Mouse (Mus musculus) stomach, embryonic 16.5 days (tissue): ENCODE measurements around the gene Tceal1. TPM values are rescaled to one million over a fixed set of nuclear protein-coding genes. Genes with fewer than 3 reads are reported as not detected.

ENCODE experiments used
- ATAC-seq: fragments of 200-750 bp; cut with Nextera tagmentation; 2 replicates; pipeline ENCODE4 v1.8.0; 2017; ENCODE audit warnings: moderate number of reproducible peaks, moderate TSS enrichment; ENCODE audit not compliant: insufficient read depth, low FRiP score
- H3K27ac ChIP-seq: fragments of 300-500 bp; sonication (generic); 2 replicates; pipeline ENCODE4 v1.5.1; 2014; ENCODE audit warnings: low read length
- H3K27me3 ChIP-seq: fragments of 300-500 bp; sonication (generic); 2 replicates; pipeline ENCODE4 v1.6.1; 2014; ENCODE audit warnings: low read length, control low read depth, mixed read lengths; ENCODE audit not compliant: control insufficient read depth, insufficient read depth
- H3K36me3 ChIP-seq: fragments of 300-500 bp; sonication (generic); 2 replicates; pipeline ENCODE4 v1.6.1; 2014; ENCODE audit warnings: low read length; ENCODE audit not compliant: control insufficient read depth, insufficient read depth
- H3K4me1 ChIP-seq: fragments of 300-500 bp; sonication (generic); 2 replicates; pipeline ENCODE4 v1.6.1; 2014; ENCODE audit warnings: low read length, control low read depth, mixed read lengths; ENCODE audit not compliant: control insufficient read depth, insufficient read depth
- H3K4me2 ChIP-seq: fragments of 300-500 bp; sonication (generic); 2 replicates; pipeline ENCODE4 v1.6.1; 2014; ENCODE audit warnings: low read depth, low read length, mixed read lengths
- H3K4me3 ChIP-seq: fragments of 300-500 bp; sonication (generic); replicated peaks from 2 replicates; pipeline ENCODE4 v1.5.1; 2014; ENCODE audit warnings: mild to moderate bottlenecking, low read length
- H3K9ac ChIP-seq: fragments of 300-500 bp; sonication (generic); 2 replicates; pipeline ENCODE4 v1.6.1; 2014; ENCODE audit warnings: low read length
- H3K9me3 ChIP-seq: fragments of 300-500 bp; sonication (generic); replicated peaks from 2 replicates; pipeline ENCODE4 v1.6.1; 2016; ENCODE audit warnings: low read length, control low read depth; ENCODE audit not compliant: control insufficient read depth
- WGBS: fragments of 180-500 bp; shearing (Covaris S2); extraction: QIAGEN DNeasy Blood & Tissue Kit; methylation state at CpG from one replicate; pipeline ENCODE4 v1.1.7; 2014; 5-methylcytosine and 5-hydroxymethylcytosine counted together
- polyA plus RNA-seq: library from polyadenylated mRNA; unstranded; fragments of >200 nt; fragmentation: Nextera tagmentation; extraction: Ambion mirVana; gene quantifications from 2 replicates; pipeline ENCODE4 v1.2.1, GENCODE M21; 2015

Gene Tceal1
- polyA plus RNA-seq, 1 experiment from 2014 or later: 10.4 TPM

DNA sequence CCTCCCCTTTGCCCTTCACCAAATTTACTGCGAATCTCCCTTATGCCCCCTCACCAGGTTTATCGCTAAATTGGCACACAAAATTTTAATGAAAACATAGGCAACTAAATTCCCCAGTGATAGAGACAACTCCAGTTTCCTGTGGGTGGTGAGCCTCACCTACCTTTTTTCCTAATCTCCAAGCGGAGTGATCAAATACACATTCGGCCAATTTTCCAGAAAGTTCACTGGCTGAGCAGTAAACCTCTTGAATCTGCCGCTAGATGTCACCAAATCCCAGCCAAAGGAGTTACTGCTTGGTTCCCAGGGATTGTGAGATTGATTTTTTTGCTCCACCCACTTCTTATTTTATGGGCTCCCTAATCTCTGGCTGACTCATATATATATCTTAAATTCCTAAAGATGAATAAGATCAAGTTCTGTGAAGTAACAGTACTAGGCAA, 34.9 kb downstream of the Tceal1 start:
- Histone ChIP-seq H3K9me3 (no peaks in the 10 kb centered on the region), H3K27ac (peak overlapping the region; percentile 94), H3K4me2 (peak overlapping the region; percentile 56), H3K27me3 (no peaks in the 10 kb centered on the region), H3K4me3 (peak overlapping the region; percentile 51), H3K9ac (peak overlapping the region; percentile 71), H3K36me3 (no peaks in the 10 kb centered on the region), H3K4me1 (peaks cover 4% of the 10 kb centered on the region; the same call in 1 of the 2 replicates)
- WGBS: 30% methylated on average over 5 of the region's 5 CpGs
- no peak for ATAC-seq

DNA sequence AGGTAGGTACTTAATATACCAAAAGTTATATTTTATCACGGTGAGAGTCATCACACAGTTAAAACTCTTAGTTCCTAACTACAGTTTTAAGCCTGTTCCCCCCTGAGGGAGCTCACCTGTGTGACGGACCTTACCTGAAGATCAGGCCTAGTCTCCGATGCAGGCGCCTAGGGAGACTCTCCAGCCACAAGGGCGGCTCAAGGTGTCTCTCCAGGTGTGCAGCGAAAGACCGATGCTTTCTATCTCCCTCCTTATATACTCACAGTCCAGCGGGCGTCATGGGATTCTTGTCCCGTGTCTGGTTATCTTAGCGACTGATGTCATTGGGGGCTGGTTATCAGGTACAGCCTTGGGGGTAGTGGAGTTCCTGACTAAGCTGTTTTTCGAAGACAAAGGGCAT, 35.7 kb downstream of the Tceal1 start, which contains the start of gene Morf4l2:
Morf4l2 (minus strand) TSS at position 232 of the 400 bp plus-strand sequence.
- Histone ChIP-seq H3K27me3 (no peaks in the 10 kb centered on the region), H3K4me1 (peaks cover 2% of the 10 kb centered on the region; the same call in 1 of the 2 replicates), H3K9ac (peak within 1 kb of the TSS; percentile 71), H3K9me3 (no peaks in the 10 kb centered on the region), H3K36me3 (no peaks in the 10 kb centered on the region), H3K4me3 (peak within 1 kb of the TSS; percentile 51), H3K27ac (peak within 1 kb of the TSS; percentile 94), H3K4me2 (peak within 1 kb of the TSS; percentile 56)
- WGBS: 86% methylated on average over 12 of the region's 12 CpGs
- no peak for ATAC-seq

DNA sequence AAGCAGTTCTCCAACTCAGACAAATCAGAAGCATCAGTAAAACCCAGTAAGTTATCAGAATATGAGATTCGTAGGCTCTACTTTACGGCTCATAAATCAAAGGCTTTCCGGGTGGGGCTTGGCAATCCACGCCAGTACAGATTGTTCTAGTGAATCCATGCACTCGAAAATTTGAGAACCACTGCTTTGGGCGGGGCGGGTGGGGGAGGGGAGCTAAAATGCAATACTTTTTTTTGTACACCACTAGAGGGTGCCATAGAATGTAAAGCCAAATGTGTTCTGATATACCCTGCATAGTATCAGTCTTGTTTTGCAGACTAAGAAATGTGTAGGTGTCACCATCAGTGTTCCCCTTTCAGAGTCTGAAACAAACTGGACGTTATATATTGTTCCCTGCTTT, 36.9 kb downstream of the Tceal1 start:
- Histone ChIP-seq H3K27me3 (no peaks in the 10 kb centered on the region), H3K4me1 (no peaks in the 10 kb centered on the region), H3K4me3 (no peak overlapping the region), H3K27ac (no peak overlapping the region), H3K4me2 (no peak overlapping the region), H3K9ac (no peak overlapping the region), H3K9me3 (no peaks in the 10 kb centered on the region), H3K36me3 (no peaks in the 10 kb centered on the region)
- ATAC-seq: no peak
- WGBS: 71% methylated on average over 8 of the region's 8 CpGs

DNA sequence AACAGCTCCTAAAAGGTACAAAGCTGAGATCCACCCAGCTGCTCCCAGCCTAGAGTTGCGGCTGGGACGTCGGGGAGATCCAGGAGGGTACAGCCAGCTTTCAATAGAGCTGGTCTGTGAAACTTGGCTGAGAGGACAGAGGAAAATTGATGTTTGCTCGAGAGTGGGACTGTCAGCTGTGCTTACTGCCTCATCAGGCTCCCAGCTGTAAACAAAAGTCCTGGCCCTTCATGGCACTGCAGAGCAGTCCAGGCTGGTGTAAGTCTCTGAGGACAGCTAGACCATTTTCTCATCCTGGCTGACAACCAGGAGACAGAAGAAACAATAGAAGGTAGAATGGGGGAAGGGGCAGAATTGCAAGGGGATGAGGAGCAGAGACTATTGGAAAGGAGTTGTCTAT, 41.5 kb downstream of the Tceal1 start:
- H3K36me3 ChIP-seq: no peaks in the 10 kb centered on the region
- no peak for ATAC-seq
- WGBS: 66% methylated on average over 4 of the region's 4 CpGs

DNA sequence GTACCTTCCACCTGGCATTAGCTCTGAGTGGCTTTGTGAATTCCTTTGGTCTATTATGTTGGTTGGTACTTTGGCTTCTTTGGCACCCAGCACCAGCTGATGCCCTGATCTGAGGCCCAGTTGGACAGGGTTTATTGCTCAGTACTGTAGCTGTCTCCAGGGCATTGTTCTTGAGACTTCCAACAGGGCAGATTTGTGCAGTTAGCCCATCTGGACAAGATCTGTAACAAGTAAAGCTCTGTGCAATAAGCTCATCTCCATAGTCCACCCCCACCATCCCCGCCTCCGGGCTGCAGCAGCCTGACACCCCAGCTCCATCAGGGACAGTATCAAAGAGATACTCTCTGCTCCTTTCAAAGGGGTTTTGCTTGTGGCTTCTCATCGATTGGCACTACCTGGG, 47.7 kb downstream of the Tceal1 start:
- ATAC-seq: no peak
- 87% methylated on average over 3 of the region's 3 CpGs for WGBS
- no peaks in the 10 kb centered on the region; the same call in 1 of the 2 replicates for H3K27me3 ChIP-seq
- H3K4me2 ChIP-seq: no peak overlapping the region
- H3K27ac ChIP-seq: no peak overlapping the region
- H3K4me1 ChIP-seq: no peaks in the 10 kb centered on the region
- no peak overlapping the region for H3K9ac ChIP-seq
- H3K9me3 ChIP-seq: no peaks in the 10 kb centered on the region
- H3K36me3 ChIP-seq: no peaks in the 10 kb centered on the region
- H3K4me3 ChIP-seq: no peak overlapping the region

More for the DNA sequence above, 41.5 kb downstream of the Tceal1 start:
- H3K4me2 ChIP-seq: no peak overlapping the region
- no peak overlapping the region for H3K27ac ChIP-seq
- H3K27me3 ChIP-seq: no peaks in the 10 kb centered on the region
- H3K4me3 ChIP-seq: no peak overlapping the region
- no peak overlapping the region for H3K9ac ChIP-seq
- no peaks in the 10 kb centered on the region for H3K9me3 ChIP-seq
- H3K4me1 ChIP-seq: no peaks in the 10 kb centered on the region

Other genes starting within 250 kb of the Tceal1 start
- gene Kir3dl1, start 190.0 kb upstream of the Tceal1 start, polyA plus RNA-seq: not detected in 2 replicates
- gene Kir3dl2, start 163.9 kb upstream of the Tceal1 start, polyA plus RNA-seq: not detected in 2 replicates
- 8.3 and 12.2 TPM in 2 replicates for gene Tceal3, start 117.1 kb upstream of the Tceal1 start, polyA plus RNA-seq
- 496 and 508 TPM in 2 replicates for gene Morf4l2, start 35.7 kb downstream of the Tceal1 start, polyA plus RNA-seq
- gene Glra4, start 72.2 kb downstream of the Tceal1 start, polyA plus RNA-seq: not detected in 2 replicates
- 5.7 and 5.9 TPM in 2 replicates for gene Plp1, start 114.7 kb downstream of the Tceal1 start, polyA plus RNA-seq
- 0.55 and 0.71 TPM in 2 replicates for gene Rab9b, start 160.8 kb downstream of the Tceal1 start, polyA plus RNA-seq
- gene H2bfm, start 219.3 kb downstream of the Tceal1 start, polyA plus RNA-seq: not detected in 2 replicates